Mouse (Mus musculus): Measurements from ENCODE around the gene Gm20388.

DNA sequence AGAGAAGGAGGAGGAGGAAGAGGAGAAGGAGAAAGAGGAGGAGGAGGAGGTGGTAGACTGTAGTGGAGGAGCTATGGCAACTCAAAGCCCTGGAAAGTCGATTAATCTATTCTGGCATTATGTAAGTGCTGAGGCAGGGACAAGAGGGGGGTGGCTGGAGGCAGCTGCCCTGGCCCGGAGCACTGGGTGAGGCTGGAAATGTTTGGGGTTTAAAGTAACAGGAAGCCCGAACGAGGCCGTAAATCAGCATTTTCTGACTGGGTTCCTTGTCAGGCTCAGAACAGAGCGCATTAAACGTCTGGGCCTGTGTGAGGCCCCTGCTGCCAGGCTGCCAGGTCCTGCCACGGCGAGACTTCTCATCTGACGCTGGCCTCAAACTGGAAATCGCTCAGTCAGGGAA lies 1458.2 kb downstream of the Gm20388 start:
- TF ChIP-seq GATA1 (IDR thresholded peaks at IDR 0.05; ENCODE audit: low read length) (no peak), TAL1 (IDR thresholded peaks at IDR 0.05; ENCODE audit: low read length) (no peak)

All from erythroblast, embryonic 14.5 days (primary cell).